Mouse (Mus musculus): ENCODE measurements around the gene Plekha7.

GRCm38 (mm10) chr7:116153781-116154368 lies 154.3 kb downstream of the Plekha7 start:
- TF ChIP-seq CTCF (IDR thresholded peaks at IDR 0.05; ENCODE audit: low read depth, low read length) (no peak), POLR2A (IDR thresholded peaks at IDR 0.05; ENCODE audit: extremely low read depth, insufficient read depth, low read length) (no peak)
